Comparison of ENCODE assay signal across 35 mouse cellular contexts in genomic region chr4:65379461-65379860, GRCm38 (mm10).
"Had no signal": no experiment of that assay in that cellular context is flagged by ENCODE, and none has a peak within 500 bp of the region (broad histone marks: within the 10 kb centered on the region; RNA-seq: fewer than 3 reads in every experiment).

No protein-coding gene starts in this region.

- H3K9ac ChIP-seq: heart, embryonic 12.5 days; heart, embryonic 13.5 days; heart, embryonic 15.5 days; hindbrain, embryonic 12.5 days; hindbrain, embryonic 13.5 days; hindbrain, embryonic 14.5 days; hindbrain, embryonic 15.5 days; intestine, embryonic 15.5 days; kidney, embryonic 15.5 days had no signal

- H3K27ac ChIP-seq: heart, embryonic 10.5 days; heart, embryonic 13.5 days; heart, embryonic 15.5 days; hindbrain, embryonic 10.5 days; hindbrain, embryonic 12.5 days; hindbrain, embryonic 13.5 days; hindbrain, embryonic 14.5 days; hindbrain, embryonic 15.5 days; hindbrain, postnatal 0 days; intestine, embryonic 15.5 days; kidney, embryonic 15.5 days; kidney, postnatal 0 days; layer of hippocampus, adult 2 months had no signal

- H3K27me3 ChIP-seq: heart, embryonic 12.5 days; heart, embryonic 13.5 days; heart, embryonic 15.5 days; hindbrain, embryonic 12.5 days; hindbrain, embryonic 13.5 days; hindbrain, embryonic 15.5 days; intestine, embryonic 15.5 days; kidney, embryonic 15.5 days had no signal

- H3K36me3 ChIP-seq: heart, embryonic 10.5 days; heart, embryonic 12.5 days; heart, embryonic 13.5 days; heart, embryonic 15.5 days; hindbrain, embryonic 10.5 days; hindbrain, embryonic 12.5 days; hindbrain, embryonic 15.5 days; intestine, embryonic 15.5 days; kidney, embryonic 15.5 days had no signal

- ATAC-seq: hindbrain, embryonic 16.5 days; hindbrain, postnatal 0 days; inflammation-experienced regulatory T-cells, adult 6 months; intestine, embryonic 15.5 days; intestine, embryonic 16.5 days; intestine, postnatal 0 days had no signal

- H3K9me3 ChIP-seq: heart, embryonic 10.5 days; heart, embryonic 12.5 days; heart, embryonic 13.5 days; heart, embryonic 15.5 days; hindbrain, embryonic 10.5 days; hindbrain, embryonic 12.5 days; hindbrain, embryonic 13.5 days; hindbrain, embryonic 15.5 days; intestine, embryonic 15.5 days; kidney, embryonic 15.5 days had no signal

- DNase-seq: heart, postnatal 10 days; heart, postnatal 14 days; heart, postnatal 36 days; heart, postnatal 4 days; kidney, adult 11 months; kidney, adult 18-20 months; kidney, adult 2 months; kidney, adult 8-10 months; kidney, adult 9 months; kidney, postnatal 10 days; kidney, postnatal 14 days; kidney, postnatal 25 days; kidney, postnatal 36 days; kidney, postnatal 4 days; layer of hippocampus, adult 9-11 months; layer of hippocampus, postnatal 36 days had no signal

- H3K4me1 ChIP-seq: heart, embryonic 10.5 days; heart, embryonic 12.5 days; heart, embryonic 13.5 days; heart, embryonic 15.5 days; hindbrain, embryonic 10.5 days; hindbrain, embryonic 12.5 days; hindbrain, embryonic 13.5 days; hindbrain, embryonic 15.5 days; intestine, embryonic 15.5 days; kidney, embryonic 15.5 days had no signal

- H3K4me3 ChIP-seq: heart, embryonic 10.5 days; heart, embryonic 12.5 days; heart, embryonic 13.5 days; heart, embryonic 15.5 days; hindbrain, embryonic 10.5 days; hindbrain, embryonic 12.5 days; hindbrain, embryonic 13.5 days; hindbrain, embryonic 15.5 days; intestine, embryonic 15.5 days; kidney, embryonic 15.5 days; layer of hippocampus, adult 2 months had no signal

- H3K4me2 ChIP-seq: heart, embryonic 11.5 days; heart, embryonic 12.5 days; heart, embryonic 13.5 days; heart, embryonic 15.5 days; hindbrain, embryonic 12.5 days; hindbrain, embryonic 13.5 days; hindbrain, embryonic 14.5 days; hindbrain, embryonic 15.5 days; intestine, embryonic 15.5 days; kidney, embryonic 15.5 days had no signal
